Mouse (Mus musculus) mature B cell (primary cell): ENCODE results near the gene Wdtc1.

ENCODE experiments used
- in situ Hi-C: fragments of 300-500 bp; cut with MboI; formaldehyde crosslinking; loops from 2 replicates; pipeline ENCODE4 v1.14.3; 2019

The Wdtc1 gene

DNA sequence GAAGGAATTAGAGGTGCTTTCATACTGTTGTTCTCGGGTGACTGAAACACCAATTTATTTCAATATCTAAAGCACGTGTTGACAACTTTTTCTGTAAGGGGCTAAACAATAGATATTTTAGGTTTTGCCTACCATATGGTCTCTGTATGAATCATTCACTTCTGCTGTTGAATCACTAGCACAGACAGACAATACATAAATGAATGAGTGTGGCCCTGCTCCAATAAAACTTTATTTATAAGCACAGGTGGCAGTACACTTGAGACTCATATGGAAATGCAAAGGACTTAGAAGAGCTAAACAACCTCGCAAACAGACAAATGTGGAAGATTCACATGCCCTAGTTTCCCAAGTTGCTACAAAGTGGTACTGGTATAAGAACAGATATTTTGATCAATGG lies 33.6 kb downstream of the Wdtc1 start:
- in situ Hi-C loops = no loop called here

DNA sequence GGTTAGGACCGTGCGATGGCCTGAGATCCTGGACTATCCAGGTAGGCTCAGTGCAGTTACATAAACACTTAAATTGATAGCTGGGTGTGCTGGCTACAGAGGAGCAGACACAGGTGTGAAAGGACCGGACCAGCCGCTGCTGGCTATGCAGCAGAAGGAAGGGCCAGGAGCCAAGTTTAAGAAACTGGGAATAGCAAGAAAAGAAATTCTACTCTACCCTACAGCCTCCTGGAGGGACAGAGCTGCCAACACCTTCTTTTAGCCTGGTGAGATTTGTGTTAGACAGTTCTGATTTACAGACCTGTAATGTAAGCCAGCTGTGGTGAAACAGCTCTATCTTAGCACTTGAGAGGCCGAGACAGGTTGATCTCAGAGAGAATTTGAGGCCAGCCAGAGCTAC lies 37.3 kb downstream of the Wdtc1 start:
- in situ Hi-C loops = no loop called here

DNA sequence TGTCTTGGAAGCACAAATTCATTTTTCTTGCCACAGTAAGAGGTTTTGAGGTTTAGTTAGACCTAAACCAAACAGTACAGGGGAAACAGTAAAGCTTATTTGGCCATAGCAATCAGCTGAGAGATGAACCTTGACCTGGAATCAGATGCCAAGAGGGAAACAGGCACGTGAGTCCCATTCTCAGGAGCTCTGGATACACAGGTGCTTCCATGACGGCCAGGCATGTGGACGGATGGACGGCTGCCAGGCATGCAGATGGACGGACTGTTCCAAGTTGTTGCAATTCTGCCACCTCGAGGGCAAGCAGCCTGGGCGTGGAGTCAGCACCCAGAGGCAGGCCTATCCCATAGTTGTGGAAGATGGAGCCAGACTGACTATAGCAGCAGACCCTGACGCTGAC lies 38.4 kb downstream of the Wdtc1 start:
- in situ Hi-C loops = no loop called here

DNA sequence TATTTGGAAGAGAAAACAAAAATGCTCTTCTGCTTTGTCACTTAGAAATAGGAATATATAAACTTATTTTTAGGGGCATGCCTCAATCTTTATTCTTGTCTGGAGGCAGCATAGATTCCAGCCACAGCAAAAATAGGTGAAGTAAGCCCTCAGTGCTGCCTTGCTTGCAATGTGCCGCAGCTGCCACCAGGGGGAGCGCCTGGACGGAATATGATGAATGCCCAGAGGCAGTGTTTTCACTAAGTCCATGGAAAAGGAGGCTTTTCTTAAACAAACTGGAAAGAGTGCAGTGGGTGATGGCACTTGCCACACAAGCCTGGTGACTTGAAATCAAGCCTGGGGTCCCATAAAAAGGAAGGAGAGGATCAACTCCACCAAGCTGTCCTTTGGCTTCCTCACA lies 43.3 kb downstream of the Wdtc1 start:
- in situ Hi-C loops = no loop called here

DNA sequence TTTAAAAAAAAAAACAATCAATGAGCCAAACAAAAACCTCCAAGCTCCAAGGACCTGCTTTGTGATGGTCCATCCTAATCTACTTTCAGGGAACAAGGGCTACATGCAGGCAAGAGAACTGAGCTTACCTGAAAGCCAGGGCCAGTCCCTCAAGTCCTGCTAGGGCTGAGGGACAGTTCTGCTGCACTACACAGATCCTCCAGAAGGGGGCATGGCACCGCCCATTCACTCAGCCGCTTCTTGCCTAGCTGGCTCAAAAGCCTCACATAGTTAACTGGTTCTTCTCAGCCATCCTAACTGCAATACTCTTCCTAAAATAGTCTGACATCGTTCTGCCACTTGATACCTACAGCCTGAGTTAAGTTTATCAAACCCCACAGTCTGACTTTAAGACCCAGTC lies 46.0 kb downstream of the Wdtc1 start:
- in situ Hi-C loops = no loop called here

DNA sequence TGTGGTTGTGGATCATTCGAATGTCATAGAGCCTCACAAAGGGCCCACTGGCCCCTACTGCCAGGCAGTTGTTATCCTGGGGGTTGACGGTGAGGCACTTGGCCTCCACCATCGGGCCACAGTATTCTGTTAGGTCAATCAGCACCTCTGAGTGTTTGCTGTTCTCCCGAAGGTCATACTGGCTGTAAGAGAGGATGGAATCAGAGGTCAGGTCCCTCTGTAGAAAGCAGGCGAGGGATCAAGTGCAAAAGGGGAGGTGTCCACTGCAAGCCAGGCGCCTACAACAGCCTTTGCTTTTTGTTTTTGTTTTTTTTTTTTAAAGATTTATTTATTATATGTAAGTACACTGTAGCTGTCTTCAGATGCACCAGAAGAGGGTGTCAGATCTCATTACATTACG lies 47.5 kb downstream of the Wdtc1 start:
- in situ Hi-C loops = no loop called here

DNA sequence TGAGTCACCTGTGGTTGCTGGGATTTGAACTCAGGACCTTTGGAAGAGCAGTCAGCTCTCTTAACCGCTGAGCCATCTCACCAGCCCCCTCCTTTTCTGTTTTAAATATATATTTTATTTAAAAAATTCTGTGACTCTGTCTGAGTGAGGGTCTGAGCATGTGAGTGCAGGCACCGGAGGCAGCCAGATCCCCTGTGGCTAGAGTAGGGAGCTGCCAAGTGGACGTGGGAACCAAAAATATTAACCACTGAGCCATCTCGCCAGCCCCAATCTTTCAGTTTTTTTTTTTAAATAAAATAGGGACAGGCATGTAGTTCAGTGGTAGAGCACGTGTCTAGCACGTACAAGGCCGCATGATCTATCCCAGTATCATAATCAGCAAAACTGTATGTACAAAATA lies 48.5 kb downstream of the Wdtc1 start:
- in situ Hi-C loops = loop anchor here (5.0 kb wide), 1 partner anchor 87 kb away; no protein-coding TSS in a partner anchor

DNA sequence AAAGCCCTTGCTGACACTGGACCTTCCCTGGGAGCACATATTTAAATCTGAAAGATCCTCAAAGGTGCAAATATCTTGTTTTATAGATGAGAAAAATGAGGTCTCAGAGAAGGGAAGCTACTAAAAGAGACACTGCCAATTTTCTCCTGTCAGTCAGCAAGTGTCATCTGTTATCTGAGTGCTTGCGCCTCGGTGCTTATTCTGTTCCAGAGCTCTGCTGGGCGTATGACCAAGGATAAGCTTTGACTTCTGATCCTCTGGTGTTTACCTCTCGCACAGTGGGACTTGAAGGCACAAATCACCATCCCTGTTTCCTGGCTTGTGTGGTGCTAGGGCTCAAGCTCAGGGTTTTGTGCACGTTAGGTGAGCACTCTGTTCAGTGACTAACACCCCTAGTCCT lies 50.6 kb downstream of the Wdtc1 start:
- in situ Hi-C loops = loop anchor here (5.0 kb wide), 1 partner anchor 85 kb away; no protein-coding TSS in a partner anchor

DNA sequence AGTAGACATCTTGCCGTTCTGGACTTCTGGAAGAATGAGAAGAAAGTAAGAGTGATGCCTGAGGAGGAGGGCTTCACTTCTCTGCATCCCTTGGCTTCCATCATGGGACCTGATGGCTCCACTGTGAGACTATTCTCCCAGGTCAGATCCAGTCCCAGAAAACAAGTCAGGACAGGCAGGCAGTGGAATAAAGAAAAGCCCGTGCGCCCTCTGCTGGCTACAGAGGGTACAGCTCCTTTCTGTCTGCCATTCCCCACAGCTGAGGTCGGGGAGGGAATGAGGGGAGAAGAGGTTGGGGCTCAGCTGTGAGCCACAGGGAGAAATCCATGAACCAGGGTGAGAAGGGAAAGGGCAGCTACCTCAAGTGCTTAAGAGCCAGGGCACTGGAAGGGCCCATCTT lies 51.5 kb downstream of the Wdtc1 start:
- in situ Hi-C loops = loop anchor here (5.0 kb wide), 1 partner anchor 85 kb away; no protein-coding TSS in a partner anchor

DNA sequence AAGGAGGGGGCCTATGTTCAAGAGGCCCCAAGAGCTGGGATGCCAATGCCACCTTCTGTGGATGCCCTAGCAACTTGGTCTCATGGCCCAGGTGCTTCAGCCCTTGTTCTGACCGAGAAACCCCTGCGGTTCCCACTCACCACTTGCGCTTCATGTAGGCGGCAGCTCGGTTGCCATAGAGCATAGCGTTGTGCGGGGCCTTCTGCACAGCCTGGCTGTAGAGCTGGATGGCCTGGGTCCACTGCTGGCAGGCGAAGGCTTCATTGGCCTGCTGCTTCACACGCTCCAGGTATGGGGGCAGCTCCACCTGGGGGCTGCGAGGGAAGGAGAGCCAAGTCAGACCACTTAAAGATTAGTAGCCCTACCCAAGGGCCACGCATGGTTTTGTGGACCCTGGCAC lies 52.9 kb downstream of the Wdtc1 start:
- in situ Hi-C loops = loop anchor here (5.0 kb wide), 1 partner anchor 83 kb away; no protein-coding TSS in a partner anchor

DNA sequence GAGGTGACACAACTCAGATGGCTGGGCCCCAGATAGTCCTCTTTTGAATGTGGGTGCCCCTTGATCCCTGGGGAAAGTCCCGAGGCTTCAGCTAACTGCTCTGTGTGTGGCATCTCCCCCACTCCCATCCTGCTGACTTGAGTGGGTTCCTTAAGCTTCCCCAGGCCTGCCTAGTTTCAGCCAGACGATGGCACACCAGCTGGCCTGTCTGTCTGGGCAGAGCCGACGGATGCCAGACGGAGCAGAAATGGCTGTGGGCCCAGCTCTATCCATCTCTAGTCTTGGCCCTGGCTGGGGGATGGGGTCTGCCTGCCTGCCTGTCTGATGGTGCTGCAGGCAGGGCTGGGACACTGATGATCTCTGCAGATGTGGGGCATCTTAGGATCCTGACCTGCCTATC lies 53.6 kb downstream of the Wdtc1 start:
- in situ Hi-C loops = loop anchor here (5.0 kb wide), 2 partner anchors 82 to 292 kb away; no protein-coding TSS in a partner anchor

DNA sequence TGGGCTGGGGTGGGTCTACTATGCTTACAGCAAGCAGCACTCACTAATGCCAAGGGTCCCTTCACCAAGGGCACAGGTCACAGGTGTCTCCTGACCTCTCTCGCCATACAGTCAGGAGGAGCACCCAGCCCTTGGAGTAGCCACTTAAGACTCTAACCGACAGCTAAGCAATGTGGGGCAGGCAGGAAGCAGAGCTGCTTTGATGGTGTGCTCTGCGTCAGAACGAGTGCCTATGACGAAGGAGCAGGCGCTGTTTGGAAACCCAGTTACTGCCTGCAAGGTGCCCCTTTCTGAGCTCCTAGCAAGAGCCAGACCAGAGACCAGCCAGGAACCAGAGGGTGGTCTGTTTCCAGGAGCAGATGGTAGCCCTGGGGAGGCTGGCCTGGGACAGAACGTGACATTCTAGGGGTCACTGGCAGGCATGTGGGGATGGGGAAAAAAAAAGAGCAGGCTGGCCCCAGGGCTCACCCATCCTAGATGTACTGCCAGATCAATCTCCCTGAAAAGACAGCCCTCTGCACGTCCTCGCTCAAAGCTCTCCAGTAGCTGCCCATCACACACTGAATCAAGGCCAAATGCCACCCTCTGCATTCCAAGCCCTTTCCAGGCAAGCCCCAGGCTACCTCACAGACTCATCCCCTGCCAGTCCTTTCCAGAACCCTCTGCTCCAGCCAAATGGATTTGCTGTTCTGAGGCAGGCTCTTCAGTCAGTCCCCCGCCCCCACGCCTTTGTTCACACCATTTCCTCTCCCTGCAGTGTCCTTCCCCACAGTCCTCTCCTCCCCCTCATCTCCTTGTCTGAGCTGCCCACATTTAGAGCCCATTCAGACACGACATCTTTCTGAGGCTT lies 54.5 kb downstream of the Wdtc1 start:
- in situ Hi-C loops = loop anchor here (5.0 kb wide), 1 partner anchor 291 kb away; no protein-coding TSS in a partner anchor

DNA sequence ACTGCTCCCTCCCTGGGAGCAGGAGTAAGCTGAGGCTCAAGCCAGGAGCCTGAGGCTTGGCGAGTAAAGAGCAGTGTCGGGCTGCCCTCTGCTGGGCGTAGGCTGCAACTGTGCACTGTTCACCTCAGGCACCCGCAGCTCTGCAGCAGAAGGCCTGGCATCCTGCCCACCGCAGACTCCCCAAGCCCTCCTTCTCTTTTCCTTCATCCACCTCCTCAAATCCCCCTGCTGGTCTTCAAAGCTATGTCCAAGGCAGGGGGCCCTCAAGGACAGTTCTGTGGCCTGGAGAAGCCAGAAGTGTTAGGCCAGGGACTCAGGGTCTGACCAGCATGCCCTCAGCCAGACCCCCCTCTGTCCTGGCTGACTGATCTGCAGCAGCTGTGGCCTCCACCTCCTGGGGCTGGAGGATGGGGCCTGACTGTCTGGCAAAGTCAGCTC lies 55.5 kb downstream of the Wdtc1 start:
- in situ Hi-C loops = loop anchor here (5.0 kb wide), 1 partner anchor 291 kb away; no protein-coding TSS in a partner anchor

DNA sequence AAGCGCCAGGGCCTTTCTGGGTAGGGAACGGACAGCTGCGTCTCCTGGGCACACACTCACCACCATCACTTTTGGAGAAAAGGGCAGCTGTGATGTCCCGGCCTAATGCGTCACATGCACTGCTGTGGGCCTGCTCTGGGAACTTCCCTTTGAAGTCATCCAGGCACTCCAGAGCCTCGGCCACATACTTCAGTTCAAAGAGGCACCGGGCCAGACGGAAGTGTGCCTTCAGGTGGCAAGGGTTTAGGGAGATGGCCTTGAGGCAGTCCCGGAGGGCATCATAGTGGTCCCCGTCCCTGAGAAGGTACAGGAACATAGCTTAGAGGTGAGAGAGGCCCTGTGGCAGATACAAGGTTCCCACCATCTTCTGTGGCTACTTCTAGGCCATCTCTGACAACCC lies 55.9 kb downstream of the Wdtc1 start:
- in situ Hi-C loops = loop anchor here (5.0 kb wide), 1 partner anchor 290 kb away; no protein-coding TSS in a partner anchor

DNA sequence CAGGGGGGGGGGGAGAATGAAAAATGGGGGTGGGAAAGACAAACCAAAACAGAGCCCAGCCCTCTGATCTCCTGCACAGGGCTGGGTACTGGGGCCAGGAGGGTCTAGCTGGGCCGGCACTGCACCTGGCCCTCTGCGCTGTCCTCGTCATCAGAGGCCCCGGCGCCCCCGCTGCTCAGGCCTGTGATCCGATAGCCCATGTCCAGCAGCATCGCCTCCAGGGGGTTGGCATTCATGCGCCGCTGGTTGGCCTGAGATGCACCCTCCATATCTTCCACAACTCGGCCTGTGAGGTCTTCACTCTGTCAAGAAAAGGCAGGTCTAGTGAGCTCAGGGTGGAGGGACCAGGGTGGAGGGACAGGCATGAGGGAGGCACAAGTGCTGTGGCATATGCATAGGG lies 59.2 kb downstream of the Wdtc1 start:
- in situ Hi-C loops = no loop called here

DNA sequence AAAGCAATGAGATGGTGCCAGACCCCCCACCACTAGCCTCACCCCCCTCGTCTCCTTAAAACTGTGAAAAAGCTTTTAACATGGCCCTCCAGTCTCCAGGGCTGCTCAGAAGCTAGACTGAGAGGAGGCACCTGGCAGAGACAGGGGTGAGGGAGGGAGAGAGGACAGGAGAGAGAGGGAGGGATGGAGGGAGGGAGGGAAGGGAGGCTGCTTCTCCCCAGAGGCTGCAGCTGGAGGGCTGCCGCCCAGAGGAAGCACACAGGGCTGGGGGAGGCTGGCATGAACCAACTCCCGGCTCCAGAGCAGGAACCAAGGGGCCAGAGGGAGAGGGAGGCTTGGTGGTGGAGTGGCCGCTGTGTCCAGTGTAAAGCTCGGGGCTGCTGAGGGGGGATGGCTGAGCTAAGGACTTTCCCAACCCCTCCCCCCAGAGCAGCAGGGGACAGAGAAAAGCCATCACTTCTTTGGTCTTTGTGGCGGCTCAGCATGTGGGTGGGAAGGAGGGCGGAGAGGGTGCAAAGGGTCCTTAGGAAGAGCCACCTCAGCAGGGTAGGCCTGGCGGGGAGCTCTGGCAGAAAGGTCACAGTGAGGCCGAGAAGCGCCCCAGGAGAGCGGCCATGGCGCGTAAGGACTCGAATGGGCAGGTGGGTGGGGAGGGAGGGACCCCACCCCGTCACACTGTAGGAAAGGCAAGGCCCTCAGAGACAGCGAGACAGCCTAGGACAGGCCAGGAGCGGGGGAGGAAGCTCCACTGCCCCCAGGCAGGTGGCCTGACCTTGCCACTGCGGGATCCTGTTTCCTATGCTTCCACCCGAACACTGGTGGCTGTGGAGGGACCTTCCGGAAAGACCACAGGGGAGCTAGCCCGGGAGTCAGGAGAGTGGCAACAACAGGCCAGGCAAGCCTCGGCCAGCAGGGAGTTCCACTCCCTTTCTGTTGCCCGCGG lies 60.1 kb downstream of the Wdtc1 start:
- in situ Hi-C loops = no loop called here

DNA sequence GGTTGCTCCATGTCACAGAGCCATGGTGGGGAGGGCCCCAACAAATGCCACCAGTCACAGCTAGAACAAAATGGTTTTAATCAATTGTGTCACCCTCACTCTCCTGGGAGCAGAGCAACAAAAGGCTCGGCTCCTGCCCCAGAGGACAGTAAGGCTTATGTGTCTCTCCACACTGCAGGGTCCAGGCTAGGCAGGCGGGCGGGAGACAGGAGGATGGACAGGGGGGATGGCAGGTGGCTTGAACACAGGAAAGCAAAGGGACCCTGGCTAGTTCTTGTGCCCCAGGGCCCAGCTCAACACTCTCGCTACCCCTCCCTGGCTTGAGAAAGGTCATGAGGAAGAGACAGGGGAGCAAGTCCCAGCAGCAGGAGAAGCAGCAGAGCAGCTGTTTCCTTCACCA lies 60.9 kb downstream of the Wdtc1 start:
- in situ Hi-C loops = no loop called here

DNA sequence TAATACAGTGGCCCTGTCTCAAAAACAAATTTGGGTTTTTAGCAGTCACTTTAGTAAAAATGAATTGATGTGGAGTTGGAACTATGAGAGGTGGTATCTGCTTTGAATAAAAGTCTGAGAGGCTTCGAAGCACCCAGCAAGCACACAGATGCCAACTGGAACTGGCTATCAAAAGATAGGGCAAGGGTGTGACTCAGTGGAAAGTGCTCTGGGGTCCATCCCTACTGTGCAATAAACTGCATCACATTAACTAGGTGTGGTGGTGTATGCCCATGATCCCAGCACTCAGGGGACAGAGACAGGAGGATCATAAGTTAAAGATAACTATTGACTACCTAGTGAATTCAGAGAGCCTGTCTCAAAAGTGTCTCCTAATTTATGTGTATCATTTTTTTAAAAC lies 62.0 kb downstream of the Wdtc1 start:
- in situ Hi-C loops = no loop called here

DNA sequence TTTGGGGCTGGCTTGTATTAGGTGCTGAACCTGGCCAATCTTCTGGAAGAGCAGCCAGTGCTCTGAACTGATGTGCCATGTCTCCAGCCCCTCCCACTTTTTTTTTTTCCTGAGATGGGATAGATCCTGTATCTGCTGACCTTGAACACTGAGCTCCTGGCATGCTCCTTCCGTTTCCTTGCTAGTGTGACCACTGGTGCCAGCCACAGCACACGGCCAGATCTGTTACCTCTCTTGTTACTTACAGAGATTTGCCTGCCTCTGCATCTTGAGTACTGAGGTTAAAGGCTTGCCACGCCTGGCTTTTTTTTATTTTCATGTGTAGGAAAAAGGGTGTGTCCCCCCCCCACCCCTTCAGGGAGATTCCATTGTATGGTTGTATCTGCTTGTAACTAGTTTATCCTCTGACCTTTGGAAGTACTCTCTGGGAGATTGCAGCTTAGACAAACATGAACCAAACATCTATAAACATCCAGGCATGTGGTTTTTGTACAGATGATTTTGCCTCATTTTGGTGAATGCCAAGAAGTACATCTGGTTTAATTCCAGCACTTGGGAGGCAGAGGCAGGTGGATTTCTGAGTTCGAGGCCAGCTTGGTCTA lies 66.7 kb downstream of the Wdtc1 start:
- in situ Hi-C loops = no loop called here

DNA sequence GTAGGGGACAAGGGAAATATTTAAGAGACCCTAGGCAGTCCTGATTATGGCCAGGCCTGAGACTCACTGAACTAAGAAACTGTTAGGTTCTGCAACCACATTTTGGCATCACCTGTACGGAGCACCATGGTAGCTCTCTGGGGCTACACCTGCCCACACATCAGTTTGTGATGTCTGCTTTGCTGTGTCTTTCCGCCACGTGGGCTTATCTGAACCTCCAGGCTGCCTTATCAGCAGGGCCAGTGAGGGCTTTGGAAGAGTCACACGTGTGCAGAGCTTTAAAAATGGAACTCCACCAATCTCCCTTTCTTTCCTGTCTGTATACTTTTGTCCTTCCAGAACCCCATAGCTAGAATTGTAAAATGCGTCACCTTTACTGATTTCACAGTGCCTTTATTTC lies 67.3 kb downstream of the Wdtc1 start:
- in situ Hi-C loops = no loop called here

DNA sequence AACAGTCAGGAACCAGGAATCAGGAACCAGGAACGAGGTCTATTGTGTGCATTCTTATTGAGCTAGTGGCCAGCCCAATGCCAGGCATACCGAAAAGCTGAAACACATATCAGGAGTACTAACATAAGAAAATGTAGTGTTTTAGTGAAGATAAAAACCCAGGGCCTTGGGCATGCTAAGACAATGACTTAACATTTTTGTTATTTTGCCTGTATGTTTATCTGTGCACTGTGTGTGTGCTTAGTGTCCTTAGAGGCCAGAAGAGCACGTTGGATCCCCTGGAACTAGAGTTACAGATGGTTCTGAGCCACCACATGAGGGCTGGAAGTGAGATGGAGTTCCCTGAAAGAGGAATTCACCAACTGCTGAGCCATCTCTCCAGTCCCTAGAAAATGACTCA lies 68.0 kb downstream of the Wdtc1 start:
- in situ Hi-C loops = no loop called here

DNA sequence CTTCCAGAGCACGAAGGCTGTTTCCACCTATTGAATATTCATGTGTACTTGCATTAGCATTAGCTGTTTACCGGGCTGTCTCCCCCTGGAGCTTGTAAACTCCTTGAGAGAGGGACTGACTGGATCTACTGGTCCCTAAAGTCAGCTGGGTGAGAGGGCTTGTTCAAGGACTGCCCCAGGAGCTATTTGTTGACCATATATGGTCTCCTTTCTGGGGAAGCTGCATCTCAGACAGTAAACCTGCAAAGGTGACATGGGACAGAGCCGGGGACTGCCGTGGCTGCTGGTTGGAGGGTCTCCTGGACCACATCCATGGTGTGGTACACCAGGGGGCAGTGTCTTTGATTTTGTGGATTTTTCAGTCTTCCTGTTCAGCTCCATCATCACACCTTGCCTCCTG lies 70.6 kb downstream of the Wdtc1 start:
- in situ Hi-C loops = no loop called here
